Mouse (Mus musculus): Measurements from ENCODE around the gene Cadm4. TPM values are rescaled to one million over a fixed set of nuclear protein-coding genes. Genes with fewer than 3 reads are reported as not detected.

The Cadm4 gene
- polyA plus RNA-seq, 1 experiment = 160 TPM

DNA sequence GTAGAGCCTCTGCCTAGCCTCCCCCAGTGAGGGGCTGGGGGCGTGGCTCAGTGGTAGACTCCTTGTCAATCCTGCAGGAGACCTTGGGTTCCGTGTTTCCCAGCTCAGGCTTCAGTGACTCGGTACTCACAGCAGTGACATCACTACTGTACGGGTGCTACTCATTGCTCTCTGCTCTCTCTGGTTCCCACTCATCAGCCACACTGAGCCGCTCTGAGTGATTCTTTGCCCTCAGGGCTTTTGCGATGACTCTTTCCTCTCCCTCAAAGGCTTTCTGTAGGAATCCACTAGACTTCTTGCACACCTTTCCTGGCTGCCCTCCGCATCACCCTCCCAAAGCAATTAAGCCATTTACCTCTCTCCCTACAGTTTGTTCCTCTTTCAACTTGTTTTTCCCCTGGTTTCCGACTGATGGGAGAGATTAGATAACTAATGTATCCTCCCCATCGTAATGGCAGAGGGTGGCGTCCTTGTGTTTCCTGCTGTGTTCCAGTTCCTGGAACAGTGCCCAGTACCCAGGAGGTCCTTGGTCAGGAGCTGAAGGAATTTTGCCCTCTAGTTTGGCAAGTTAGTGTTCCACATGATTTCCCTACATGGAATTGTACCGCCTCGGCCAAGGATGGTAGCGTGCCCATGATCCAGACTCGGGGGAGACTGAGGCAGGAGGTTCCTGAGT lies 20.3 kb upstream of the Cadm4 start:
- Histone ChIP-seq H3K27me3 (ENCODE audit: control insufficient read depth, insufficient read depth, insufficient read length) (no peaks in the 10 kb centered on the region), H3K36me3 (ENCODE audit: control insufficient read depth, insufficient read depth) (peaks cover 29% of the 10 kb centered on the region), H3ac (ENCODE audit: control insufficient read depth, insufficient read length, low read depth) (no peak overlapping the region), H3K79me3 (ENCODE audit: low read depth) (peaks cover 42% of the 10 kb centered on the region), H3K79me2 (ENCODE audit: control insufficient read depth, insufficient read depth) (peaks cover 44% of the 10 kb centered on the region), H3K4me3 (ENCODE audit: insufficient read depth, poor library complexity, severe bottlenecking) (no peak overlapping the region)
- TF ChIP-seq MAX (IDR thresholded peaks at IDR 0.05) = no peak
- no peak for TF ChIP-seq CEBPB (IDR thresholded peaks at IDR 0.05; ENCODE audit: low read depth)
- TF ChIP-seq MYOD1 (IDR thresholded peaks at IDR 0.05; ENCODE audit: control insufficient read depth, insufficient read length, low read depth) = no peak
- no peak for TF ChIP-seq CTCF (IDR thresholded peaks at IDR 0.05; ENCODE audit: control insufficient read depth, insufficient read depth, insufficient read length)
- no peak for TF ChIP-seq FOSL1 (IDR thresholded peaks at IDR 0.05; ENCODE audit: insufficient read depth, low read length, poor library complexity, severe bottlenecking)
- TF ChIP-seq MYOG (IDR thresholded peaks at IDR 0.05; ENCODE audit: control insufficient read depth, extremely low read depth, insufficient read length) = no peak
- TF ChIP-seq USF1 (IDR thresholded peaks at IDR 0.05; ENCODE audit: low read depth) = no peak

DNA sequence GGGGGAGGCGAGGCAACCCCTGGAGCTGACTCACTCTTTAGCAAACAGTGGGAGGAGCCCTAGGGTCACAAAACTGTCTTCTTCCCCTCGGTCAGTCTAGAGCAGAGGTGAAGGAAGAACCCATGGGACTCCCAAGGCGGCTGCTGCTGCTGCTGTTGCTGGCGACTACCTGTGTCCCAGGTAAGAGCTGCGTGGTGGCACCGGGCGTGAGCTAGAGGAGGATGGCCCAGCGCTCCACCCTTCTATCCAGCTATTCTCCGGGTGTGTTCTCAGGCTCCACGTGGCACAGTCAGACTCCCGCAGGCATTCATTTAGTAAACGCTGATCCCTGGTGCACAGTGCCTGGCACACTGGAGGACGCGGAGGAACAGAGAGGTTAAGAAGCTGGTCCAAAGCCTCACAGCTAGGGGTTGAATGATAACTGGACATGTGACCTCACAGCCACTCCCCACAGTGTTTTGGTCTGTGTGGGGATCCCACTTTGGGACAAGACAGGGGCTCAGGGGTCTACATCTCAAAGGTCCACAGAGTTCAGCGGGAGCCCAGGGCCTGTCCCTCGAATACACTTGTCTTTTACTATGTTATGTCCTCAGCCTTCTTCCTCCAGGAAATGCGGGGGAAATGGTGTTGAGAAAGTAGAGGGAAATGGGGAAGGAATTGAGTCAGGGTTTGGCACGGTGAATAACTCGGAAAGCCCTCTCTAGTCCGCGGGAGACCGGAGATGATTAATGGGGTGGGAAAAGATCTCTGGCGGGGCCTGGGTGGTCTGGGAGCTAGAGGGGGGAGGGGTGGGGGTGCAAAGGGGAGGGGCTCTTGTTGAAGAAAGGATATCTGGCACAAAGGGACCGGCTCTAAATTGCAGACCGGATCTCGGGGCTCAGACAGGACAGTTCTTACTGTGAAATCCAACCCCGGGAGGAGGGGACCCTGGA lies 19.2 kb upstream of the Cadm4 start, which contains the start of gene Plaur:
Gene Plaur, plus strand, starts transcription at position 97 of the 932 bp plus-strand sequence.
- H3K27me3 ChIP-seq (ENCODE audit: control insufficient read depth, insufficient read depth, insufficient read length) = no peaks in the 10 kb centered on the region
- peak; percentile 76 for TF ChIP-seq USF1 (IDR thresholded peaks at IDR 0.05; ENCODE audit: low read depth)
- TF ChIP-seq MAX (IDR thresholded peaks at IDR 0.05) = peak; percentile 28
- no peak for TF ChIP-seq MYOG (IDR thresholded peaks at IDR 0.05; ENCODE audit: control insufficient read depth, extremely low read depth, insufficient read length)

DNA sequence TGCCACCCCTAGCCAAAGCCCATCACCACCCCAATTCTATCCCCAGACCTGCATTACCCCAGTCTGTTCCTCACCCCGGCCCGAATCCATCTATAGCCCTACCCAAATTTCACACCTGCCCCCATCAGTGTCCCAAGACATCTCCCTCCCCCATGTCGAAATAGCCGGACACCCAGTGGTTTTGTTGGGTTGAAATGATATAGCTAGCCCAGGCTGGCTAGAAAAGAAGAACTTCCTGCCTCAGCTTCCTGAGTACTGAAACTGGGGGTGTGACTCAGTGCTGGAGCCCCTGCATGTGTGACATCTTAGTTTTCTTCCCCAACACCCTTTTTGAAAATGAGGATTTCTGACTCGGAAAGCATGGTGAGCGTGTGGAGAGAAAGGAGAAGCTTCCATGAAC lies 15.0 kb upstream of the Cadm4 start:
- H3K4me3 ChIP-seq (ENCODE audit: insufficient read depth, poor library complexity, severe bottlenecking) = no peak overlapping the region
- TF ChIP-seq CEBPB (IDR thresholded peaks at IDR 0.05; ENCODE audit: low read depth) = no peak
- TF ChIP-seq CTCF (IDR thresholded peaks at IDR 0.05; ENCODE audit: control insufficient read depth, insufficient read depth, insufficient read length) = no peak
- no peak for TF ChIP-seq FOSL1 (IDR thresholded peaks at IDR 0.05; ENCODE audit: insufficient read depth, low read length, poor library complexity, severe bottlenecking)
- no peak for TF ChIP-seq MYOD1 (IDR thresholded peaks at IDR 0.05; ENCODE audit: control insufficient read depth, insufficient read length, low read depth)
- no peak for TF ChIP-seq USF1 (IDR thresholded peaks at IDR 0.05; ENCODE audit: low read depth)
- TF ChIP-seq MAX (IDR thresholded peaks at IDR 0.05) = no peak
- no peak for TF ChIP-seq MYOG (IDR thresholded peaks at IDR 0.05; ENCODE audit: control insufficient read depth, extremely low read depth, insufficient read length)
- no peaks in the 10 kb centered on the region for H3K27me3 ChIP-seq (ENCODE audit: control insufficient read depth, insufficient read depth, insufficient read length)
- H3K79me3 ChIP-seq (ENCODE audit: low read depth) = peaks cover 65% of the 10 kb centered on the region
- H3K36me3 ChIP-seq (ENCODE audit: control insufficient read depth, insufficient read depth) = peaks cover 68% of the 10 kb centered on the region
- peaks cover 69% of the 10 kb centered on the region for H3K79me2 ChIP-seq (ENCODE audit: control insufficient read depth, insufficient read depth)
- no peak overlapping the region for H3ac ChIP-seq (ENCODE audit: control insufficient read depth, insufficient read length, low read depth)

More for the DNA sequence above, 19.2 kb upstream of the Cadm4 start, which contains the start of gene Plaur:
- Histone ChIP-seq H3K36me3 (ENCODE audit: control insufficient read depth, insufficient read depth) (peaks cover 41% of the 10 kb centered on the region), H3K79me2 (ENCODE audit: control insufficient read depth, insufficient read depth) (peaks cover 55% of the 10 kb centered on the region), H3ac (ENCODE audit: control insufficient read depth, insufficient read length, low read depth) (peak within 1 kb of the TSS; percentile 73), H3K4me3 (ENCODE audit: insufficient read depth, poor library complexity, severe bottlenecking) (peak within 1 kb of the TSS; percentile 69), H3K79me3 (ENCODE audit: low read depth) (peaks cover 50% of the 10 kb centered on the region)

DNA sequence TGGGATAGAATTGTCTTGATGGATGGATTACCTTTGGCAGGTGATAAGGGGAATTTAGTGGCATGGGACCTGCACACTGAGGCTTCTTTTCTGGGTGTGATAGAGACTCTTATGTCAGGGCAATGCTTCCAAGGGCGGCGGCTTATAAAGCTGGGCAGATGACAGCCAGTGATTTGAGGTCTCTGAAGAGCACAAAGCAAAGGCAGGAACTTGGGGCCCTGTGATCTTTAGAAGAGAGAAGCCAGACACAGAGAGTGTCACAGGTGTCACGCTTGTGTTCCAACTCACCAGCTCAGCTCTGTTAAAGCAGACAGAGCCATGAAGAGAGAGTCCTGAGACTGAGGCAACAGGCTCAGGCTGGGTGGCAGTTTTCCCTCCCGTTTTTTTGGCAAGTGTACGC lies 13.9 kb upstream of the Cadm4 start:
- H3K79me3 ChIP-seq (ENCODE audit: low read depth) = peaks cover 61% of the 10 kb centered on the region

DNA sequence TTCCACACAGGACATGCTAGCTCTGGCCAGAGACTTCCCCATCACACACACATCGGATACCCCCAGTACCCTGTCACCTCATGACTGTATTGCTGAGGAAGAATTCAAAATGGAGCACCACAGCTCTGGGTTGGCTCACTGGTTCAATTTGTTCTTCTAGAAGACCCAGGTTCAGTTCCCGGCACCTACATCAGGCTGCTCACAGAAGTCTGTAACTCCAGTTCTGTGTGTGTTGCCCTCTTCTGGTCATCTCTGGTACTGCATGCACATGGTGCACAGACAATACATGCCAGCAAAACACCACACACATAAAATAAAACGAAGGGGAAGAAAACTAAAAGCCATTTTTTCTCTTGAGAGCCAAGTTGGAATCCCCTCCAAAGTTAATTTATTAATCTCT lies 12.7 kb upstream of the Cadm4 start:
- Histone ChIP-seq H3ac (ENCODE audit: control insufficient read depth, insufficient read length, low read depth) (no peak overlapping the region), H3K36me3 (ENCODE audit: control insufficient read depth, insufficient read depth) (peaks cover 84% of the 10 kb centered on the region), H3K79me2 (ENCODE audit: control insufficient read depth, insufficient read depth) (peaks cover 58% of the 10 kb centered on the region), H3K27me3 (ENCODE audit: control insufficient read depth, insufficient read depth, insufficient read length) (no peaks in the 10 kb centered on the region), H3K79me3 (ENCODE audit: low read depth) (peaks cover 49% of the 10 kb centered on the region), H3K4me3 (ENCODE audit: insufficient read depth, poor library complexity, severe bottlenecking) (no peak overlapping the region)
- no peak for TF ChIP-seq FOSL1 (IDR thresholded peaks at IDR 0.05; ENCODE audit: insufficient read depth, low read length, poor library complexity, severe bottlenecking)
- TF ChIP-seq USF1 (IDR thresholded peaks at IDR 0.05; ENCODE audit: low read depth) = no peak
- no peak for TF ChIP-seq MYOD1 (IDR thresholded peaks at IDR 0.05; ENCODE audit: control insufficient read depth, insufficient read length, low read depth)
- TF ChIP-seq CEBPB (IDR thresholded peaks at IDR 0.05; ENCODE audit: low read depth) = no peak
- TF ChIP-seq MYOG (IDR thresholded peaks at IDR 0.05; ENCODE audit: control insufficient read depth, extremely low read depth, insufficient read length) = no peak
- no peak for TF ChIP-seq MAX (IDR thresholded peaks at IDR 0.05)
- TF ChIP-seq CTCF (IDR thresholded peaks at IDR 0.05; ENCODE audit: control insufficient read depth, insufficient read depth, insufficient read length) = no peak

More for the DNA sequence above, 13.9 kb upstream of the Cadm4 start:
- no peak overlapping the region for H3K4me3 ChIP-seq (ENCODE audit: insufficient read depth, poor library complexity, severe bottlenecking)
- no peak for TF ChIP-seq FOSL1 (IDR thresholded peaks at IDR 0.05; ENCODE audit: insufficient read depth, low read length, poor library complexity, severe bottlenecking)
- no peak for TF ChIP-seq CEBPB (IDR thresholded peaks at IDR 0.05; ENCODE audit: low read depth)
- TF ChIP-seq MYOD1 (IDR thresholded peaks at IDR 0.05; ENCODE audit: control insufficient read depth, insufficient read length, low read depth) = no peak
- TF ChIP-seq CTCF (IDR thresholded peaks at IDR 0.05; ENCODE audit: control insufficient read depth, insufficient read depth, insufficient read length) = no peak
- TF ChIP-seq USF1 (IDR thresholded peaks at IDR 0.05; ENCODE audit: low read depth) = no peak
- no peak for TF ChIP-seq MYOG (IDR thresholded peaks at IDR 0.05; ENCODE audit: control insufficient read depth, extremely low read depth, insufficient read length)
- no peak for TF ChIP-seq MAX (IDR thresholded peaks at IDR 0.05)
- H3K27me3 ChIP-seq (ENCODE audit: control insufficient read depth, insufficient read depth, insufficient read length) = no peaks in the 10 kb centered on the region
- H3K36me3 ChIP-seq (ENCODE audit: control insufficient read depth, insufficient read depth) = peaks cover 78% of the 10 kb centered on the region
- no peak overlapping the region for H3ac ChIP-seq (ENCODE audit: control insufficient read depth, insufficient read length, low read depth)
- peaks cover 71% of the 10 kb centered on the region for H3K79me2 ChIP-seq (ENCODE audit: control insufficient read depth, insufficient read depth)

Measured in C2C12 (cell line).